Mouse (Mus musculus) spleen, postnatal 4 days (tissue): ENCODE results near the gene Il15.

ENCODE experiments used
- DNase-seq, 2 experiments: peaks; one replicate each; pipeline ENCODE4 v3.0.0; 2022; ENCODE audit warnings: low spot score in 2 of 2

Il15 gene

GRCm38 (mm10) chr8:82402686-82403330 is at the start of gene Il15:
Gene Il15, minus strand, starts transcription at chr8:82403222.
- DNase-seq = peak; percentile 16 to 67

GRCm38 (mm10) chr8:82444897-82445296 is 41.9 kb upstream of the Il15 start:
- no peak for DNase-seq

GRCm38 (mm10) chr8:82416587-82417340 is 13.7 kb upstream of the Il15 start:
- DNase-seq = no peak

- DNase-seq = no peak
Observed at GRCm38 (mm10) chr8:82415485-82415884, 12.5 kb upstream of the Il15 start.

GRCm38 (mm10) chr8:82410135-82410534 is 7.1 kb upstream of the Il15 start:
- no peak for DNase-seq

GRCm38 (mm10) chr8:82407060-82407459 is 4.0 kb upstream of the Il15 start:
- DNase-seq = no peak

GRCm38 (mm10) chr8:82404068-82404467 is 1.0 kb upstream of the Il15 start:
- no peak for DNase-seq

GRCm38 (mm10) chr8:82402261-82402685 is 749 bp downstream of the Il15 start:
- no peak for DNase-seq

GRCm38 (mm10) chr8:82401490-82401889 is 1.5 kb downstream of the Il15 start:
- DNase-seq = no peak

- no peak for DNase-seq
Observed at GRCm38 (mm10) chr8:82401059-82401458, 2.0 kb downstream of the Il15 start.

GRCm38 (mm10) chr8:82400376-82400775 is 2.6 kb downstream of the Il15 start:
- DNase-seq = no peak

- DNase-seq = no peak
Observed at GRCm38 (mm10) chr8:82398546-82398945, 4.5 kb downstream of the Il15 start.

GRCm38 (mm10) chr8:82391258-82391657 is 11.8 kb downstream of the Il15 start:
- DNase-seq = no peak

- no peak for DNase-seq
Observed at GRCm38 (mm10) chr8:82388356-82388902, 14.6 kb downstream of the Il15 start.

- DNase-seq = no peak
Observed at GRCm38 (mm10) chr8:82387614-82388013, 15.4 kb downstream of the Il15 start.

GRCm38 (mm10) chr8:82385867-82386266 is 17.2 kb downstream of the Il15 start:
- no peak for DNase-seq

GRCm38 (mm10) chr8:82384458-82385234 is 18.4 kb downstream of the Il15 start:
- no peak for DNase-seq

GRCm38 (mm10) chr8:82383346-82383745 is 19.7 kb downstream of the Il15 start:
- peak in 1 of 2 experiments; percentile 17 for DNase-seq

- DNase-seq = no peak
Observed at GRCm38 (mm10) chr8:82382316-82382715, 20.7 kb downstream of the Il15 start.

GRCm38 (mm10) chr8:82374470-82374869 is 28.6 kb downstream of the Il15 start:
- no peak for DNase-seq

GRCm38 (mm10) chr8:82372846-82373245 is 30.2 kb downstream of the Il15 start:
- DNase-seq = no peak

GRCm38 (mm10) chr8:82370657-82371056 is 32.4 kb downstream of the Il15 start:
- no peak for DNase-seq
